Mouse (Mus musculus) frontal cortex, postnatal 36 days (tissue): ENCODE data around the gene Tmem81.

ENCODE experiments used
- DNase-seq, 2 experiments: peaks; one replicate each; pipeline ENCODE4 v3.0.0; 2022; ENCODE audit warnings: low spot score in 2 of 2

The Tmem81 gene

DNA sequence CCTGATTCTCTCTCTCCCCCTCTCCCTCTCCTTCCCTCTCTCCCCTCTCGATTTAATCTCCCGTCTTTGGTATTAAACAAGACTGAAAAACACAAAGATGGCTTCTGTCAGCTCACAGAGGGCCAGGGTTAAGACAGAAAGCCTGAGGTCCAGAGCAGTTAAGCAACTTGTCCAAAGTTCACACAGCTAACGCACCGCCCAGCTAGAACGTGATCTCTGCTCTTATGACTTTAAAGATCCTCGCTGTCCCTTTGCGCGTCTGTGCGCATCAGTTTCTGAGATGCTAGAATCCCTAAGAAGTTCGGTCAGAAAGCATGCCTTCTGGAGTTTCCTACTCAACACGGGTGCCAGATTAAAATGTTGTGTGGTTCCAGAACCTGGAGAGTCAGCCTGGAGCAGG lies 13.7 kb downstream of the Tmem81 start:
- no peak for DNase-seq

- DNase-seq, result no peak
Observed at GRCm38 (mm10) chr1:132520764-132521163, 14.7 kb downstream of the Tmem81 start.

DNA sequence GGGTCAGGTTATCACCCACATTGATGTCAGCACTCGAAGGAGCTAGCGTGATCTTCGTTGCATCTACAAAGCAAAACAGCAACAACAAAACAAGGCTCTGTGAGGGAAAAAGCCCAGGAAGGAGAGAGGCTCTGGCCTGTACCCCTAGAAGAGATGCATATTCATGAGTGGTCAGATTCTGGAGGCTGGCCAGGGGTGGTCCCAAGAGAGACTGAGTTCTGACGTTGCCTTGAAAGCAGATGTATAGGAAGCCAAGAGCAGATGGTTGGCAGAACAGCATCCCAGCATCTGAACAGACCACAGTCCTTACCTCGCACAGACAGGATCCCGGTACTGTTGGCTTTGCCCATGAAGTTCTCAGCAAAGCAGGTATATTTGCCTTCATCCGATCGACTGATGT lies 17.0 kb downstream of the Tmem81 start:
- DNase-seq, result no peak

DNA sequence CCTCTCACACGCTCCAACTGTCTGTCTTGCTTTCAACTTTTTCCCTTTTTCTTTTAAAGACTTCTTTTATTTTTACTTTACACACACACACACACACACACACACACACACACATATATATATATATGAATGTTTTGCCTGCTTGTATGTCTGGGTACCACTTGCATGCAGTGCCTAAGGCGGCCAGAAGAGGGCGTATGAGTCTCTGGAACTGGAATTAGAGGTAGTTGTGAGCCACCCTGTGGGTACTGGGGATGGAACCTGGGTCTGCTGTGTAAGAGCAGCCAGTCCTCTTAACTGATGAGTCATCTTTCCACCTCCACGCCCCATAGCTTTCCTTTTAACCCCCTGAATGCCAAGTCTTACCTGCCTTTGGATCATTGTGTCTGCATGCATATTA lies 17.9 kb downstream of the Tmem81 start:
- no peak for DNase-seq

GRCm38 (mm10) chr1:132525832-132526231 lies 19.8 kb downstream of the Tmem81 start:
- peak; percentile 83 to 89 for DNase-seq

GRCm38 (mm10) chr1:132528071-132528470 lies 22.0 kb downstream of the Tmem81 start:
- no peak for DNase-seq

- DNase-seq, result no peak
Observed at GRCm38 (mm10) chr1:132528647-132529334, 22.8 kb downstream of the Tmem81 start.

DNA sequence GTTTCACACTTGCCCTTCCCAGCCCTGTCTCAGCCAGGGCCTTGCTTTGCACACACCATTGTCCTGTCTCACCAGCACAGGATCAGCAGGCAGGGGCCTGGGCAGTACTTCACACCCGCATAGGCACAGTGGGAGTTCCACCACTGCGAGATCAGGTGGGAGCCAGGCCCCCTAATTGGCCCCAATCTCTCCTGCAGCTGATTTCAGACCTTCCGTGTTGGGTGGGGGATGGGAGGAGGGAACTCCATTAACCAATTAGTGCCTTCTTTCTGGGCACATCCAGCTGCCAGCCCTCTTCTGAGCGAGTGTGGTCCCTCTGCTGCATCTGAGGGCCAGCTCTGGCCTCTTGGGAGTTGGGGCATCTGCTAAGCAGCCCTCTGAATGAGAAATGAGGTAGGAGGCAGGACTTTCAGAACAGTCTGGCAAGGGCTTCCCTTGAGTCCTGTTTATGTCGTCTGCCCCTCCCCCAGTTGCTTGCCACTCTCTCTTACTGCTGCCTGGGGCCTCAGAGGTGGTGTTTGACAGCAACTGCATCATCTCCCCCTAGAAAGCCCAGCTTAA lies 24.7 kb downstream of the Tmem81 start:
- no peak for DNase-seq

DNA sequence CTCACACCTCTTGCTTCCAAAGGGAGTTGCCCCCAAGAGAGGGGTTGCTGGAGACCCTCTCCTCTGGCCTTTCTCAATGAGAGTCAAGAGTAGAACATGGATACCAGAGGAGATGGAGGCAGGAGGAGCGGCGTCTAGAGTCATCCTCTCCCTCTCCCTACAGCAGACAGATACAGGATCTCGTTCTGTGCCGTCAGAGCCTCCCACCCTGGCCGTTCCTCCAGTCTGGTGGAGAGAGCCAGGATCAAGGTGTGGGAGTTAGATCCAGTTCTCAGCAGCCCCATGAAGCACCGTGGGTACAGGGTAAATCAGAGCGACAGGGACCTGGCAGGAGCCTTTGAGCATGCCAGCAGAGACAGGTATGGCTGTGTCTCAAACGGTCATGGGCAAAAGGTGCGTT lies 26.5 kb downstream of the Tmem81 start:
- DNase-seq, result no peak

- no peak for DNase-seq
Observed at GRCm38 (mm10) chr1:132533840-132534239, 27.8 kb downstream of the Tmem81 start.

DNA sequence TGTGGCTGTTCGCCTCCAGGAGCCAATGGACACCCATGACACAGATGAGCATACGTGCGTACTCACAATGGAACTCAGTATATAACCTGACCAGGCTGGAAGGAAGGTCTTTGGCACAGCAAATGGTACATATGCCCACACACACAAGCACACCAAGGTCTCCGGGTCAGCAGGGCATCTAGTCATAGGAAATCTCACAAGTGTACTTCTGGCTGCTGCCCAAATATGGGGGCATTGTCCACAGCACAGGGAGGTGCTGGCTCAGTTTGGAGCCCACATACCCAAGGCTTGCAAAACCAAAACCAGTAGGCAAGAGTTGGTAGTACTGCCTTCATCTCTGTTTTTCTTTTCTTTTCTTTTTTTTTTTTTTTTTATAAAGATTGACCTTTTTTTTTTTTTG lies 29.5 kb downstream of the Tmem81 start:
- DNase-seq, result no peak

- no peak for DNase-seq
Observed at GRCm38 (mm10) chr1:132536416-132536815, 30.4 kb downstream of the Tmem81 start.

GRCm38 (mm10) chr1:132537736-132538135 lies 31.7 kb downstream of the Tmem81 start:
- no peak for DNase-seq

DNA sequence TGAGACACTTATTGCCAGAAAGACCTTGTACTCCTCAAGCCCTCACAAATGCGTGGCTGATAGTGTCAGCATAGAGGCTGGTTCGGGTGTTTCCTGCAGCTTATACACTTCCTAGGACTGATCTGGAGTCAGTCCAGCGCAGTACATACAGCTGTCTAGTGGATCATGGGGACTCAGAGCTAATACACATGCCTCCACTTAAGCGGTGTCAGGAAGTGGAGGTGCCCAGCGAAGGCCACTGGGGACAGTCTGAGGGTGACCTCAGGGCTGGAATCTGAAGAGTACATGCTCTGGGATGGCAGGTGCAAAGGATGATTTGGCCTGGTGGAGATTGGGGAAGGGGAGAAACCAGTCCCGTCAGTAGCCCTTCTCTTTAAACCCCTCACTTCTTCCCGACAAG lies 34.7 kb downstream of the Tmem81 start:
- no peak for DNase-seq

GRCm38 (mm10) chr1:132541171-132541823 lies 35.3 kb downstream of the Tmem81 start:
- DNase-seq, result no peak

DNA sequence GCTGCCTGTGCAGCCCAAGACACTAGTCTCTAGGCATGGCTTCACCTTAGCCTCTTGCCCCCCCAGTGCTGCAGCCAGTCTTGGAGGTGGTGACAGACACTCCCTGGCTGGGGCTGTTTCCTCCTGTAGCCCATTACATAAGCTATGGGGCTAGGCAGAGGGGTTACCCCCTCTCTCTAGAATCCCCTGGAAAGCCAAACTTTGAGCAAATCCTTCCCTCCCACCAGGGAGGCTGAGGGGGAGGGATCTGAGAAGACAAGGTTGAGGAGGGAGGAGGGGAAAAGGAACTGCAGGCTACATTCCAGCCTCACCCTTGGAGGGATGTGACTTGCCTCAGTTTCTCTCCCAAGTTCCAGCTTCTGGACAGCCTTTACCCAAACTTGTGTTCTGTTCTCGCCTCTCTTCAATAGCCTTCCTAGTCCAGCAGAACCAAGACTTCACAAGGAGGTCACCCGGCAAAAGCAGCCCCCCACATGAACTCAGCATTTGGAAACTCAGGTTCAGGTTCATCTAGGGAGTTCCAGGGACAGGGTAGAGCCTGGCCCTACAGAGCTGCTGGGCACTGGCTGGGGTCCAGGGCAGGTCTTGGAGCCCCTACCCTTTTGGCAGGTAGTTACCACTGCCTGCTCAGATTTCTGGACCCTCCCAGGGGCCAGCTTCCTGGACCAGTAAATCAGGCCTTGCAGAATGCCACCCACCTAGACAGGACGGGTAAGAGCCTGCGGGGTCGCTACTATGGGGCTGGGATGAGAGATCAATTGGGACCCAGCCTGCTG lies 36.0 kb downstream of the Tmem81 start:
- DNase-seq, result no peak

DNA sequence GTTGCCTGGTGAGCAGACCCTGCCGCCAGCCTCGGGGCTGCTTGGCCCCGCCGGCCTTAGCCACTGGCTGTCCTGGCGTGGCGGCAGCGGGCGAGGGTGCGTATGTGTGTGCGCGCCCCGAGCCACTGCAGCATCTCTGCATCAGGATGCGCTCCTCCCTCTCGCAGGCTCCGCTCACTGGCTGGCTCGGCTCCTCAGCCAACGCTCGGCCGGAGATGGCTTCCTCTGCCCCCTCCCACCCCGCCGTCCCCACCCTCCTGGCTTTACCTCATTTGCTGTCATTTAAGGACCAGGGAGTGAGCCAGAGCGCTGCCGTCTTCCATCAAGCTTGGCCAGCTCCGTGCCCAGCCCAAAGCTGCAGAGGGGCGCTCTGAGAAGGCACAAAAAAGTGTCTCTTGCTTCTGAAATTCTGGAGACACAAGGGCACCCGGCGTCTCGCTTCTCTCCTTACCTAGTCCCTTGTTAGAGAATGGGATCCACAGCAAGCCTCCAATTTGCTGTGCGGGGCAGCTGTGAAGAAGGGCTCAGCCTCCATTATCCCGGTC lies 36.8 kb downstream of the Tmem81 start, which contains the start of gene Cntn2:
Gene Cntn2 (minus strand): TSS at position 495 of the 545 bp plus-strand sequence.
- peak; percentile 79 for DNase-seq

DNA sequence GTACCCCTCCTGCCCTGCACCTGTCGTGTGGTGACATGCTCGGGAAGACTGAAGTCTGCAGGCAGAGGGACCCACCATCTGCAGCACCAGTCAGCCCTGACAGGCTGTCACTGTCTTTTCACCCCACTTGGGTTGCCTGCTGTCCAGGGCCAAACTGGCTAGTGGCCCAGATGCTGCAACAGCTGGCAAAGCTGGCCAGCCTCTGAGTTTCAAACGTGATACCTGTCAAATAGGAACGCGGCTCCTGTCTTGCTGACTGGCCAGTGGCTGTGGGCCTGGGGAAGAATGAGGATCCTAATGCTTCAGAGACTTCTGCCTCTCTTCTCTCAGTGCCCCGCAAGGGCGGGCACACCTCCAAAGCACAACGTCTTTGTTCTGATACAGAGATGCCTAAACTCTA lies 37.8 kb downstream of the Tmem81 start:
- DNase-seq, result no peak

DNA sequence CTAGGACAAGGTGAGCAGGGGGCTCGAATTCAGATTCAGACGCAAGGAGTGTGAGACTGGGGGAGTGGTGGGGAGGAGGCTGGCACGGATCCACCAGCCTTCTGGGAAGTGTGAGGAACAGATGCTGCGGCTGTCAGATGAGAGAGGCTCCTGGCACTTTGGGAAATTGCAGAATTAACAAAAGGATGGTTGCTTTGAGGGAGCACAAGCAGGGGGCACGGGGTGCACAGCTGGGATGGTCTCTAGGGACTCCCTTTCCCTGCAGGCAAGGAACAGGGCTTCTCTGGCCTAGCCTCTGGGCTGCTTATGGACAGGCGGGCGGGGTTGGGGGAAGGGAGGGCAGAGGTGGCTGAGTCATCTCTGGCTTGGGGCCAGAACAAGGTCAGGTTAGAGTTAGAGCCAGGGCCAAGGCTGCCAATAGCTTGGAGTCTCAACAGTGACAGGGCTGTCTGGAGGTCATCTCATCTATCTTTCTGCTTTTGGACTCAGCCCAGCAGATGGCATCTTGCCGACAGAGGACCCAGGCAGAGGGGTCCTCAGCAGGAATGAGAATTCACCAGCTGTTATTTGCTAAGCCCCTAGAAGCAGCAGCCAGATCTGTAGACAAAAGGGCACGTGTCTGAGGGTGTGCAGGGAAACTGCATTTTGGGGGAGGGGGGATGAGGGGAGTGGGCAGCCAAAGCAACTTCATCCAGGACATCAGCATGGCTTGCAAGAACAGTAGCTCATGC lies 52.0 kb downstream of the Tmem81 start:
- DNase-seq, result peak in 1 of 2 experiments; percentile 45
